Mouse (Mus musculus): ENCODE data around the gene Rsad2.

DNA sequence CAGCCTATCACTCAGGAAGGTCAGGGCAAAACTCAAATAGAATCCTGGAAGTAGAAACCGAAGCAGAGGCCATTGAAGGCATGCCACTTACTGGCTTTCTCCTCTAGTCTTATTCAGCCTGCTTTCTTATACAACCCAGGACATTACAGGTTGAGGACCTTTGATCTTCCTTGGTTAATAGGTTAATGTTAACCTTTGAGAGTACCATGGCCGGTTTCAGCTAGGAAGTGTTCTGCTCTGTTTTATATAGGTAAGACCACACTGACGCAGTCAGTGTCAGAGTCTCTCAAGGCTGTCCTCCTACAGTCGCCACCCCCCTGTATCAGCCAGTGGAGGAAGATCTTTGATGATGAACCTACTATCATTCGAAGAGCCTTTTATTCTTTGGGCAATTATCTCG, 17.5 kb upstream of the Rsad2 start:
- no peak for TF ChIP-seq CTCF (IDR thresholded peaks at IDR 0.05; ENCODE audit: borderline replicate concordance, control insufficient read depth, extremely low read depth, insufficient read depth, low read length, poor library complexity)
- no peak for TF ChIP-seq POLR2A (IDR thresholded peaks at IDR 0.05; ENCODE audit: control insufficient read depth, extremely low read depth, insufficient read depth, low read length, poor library complexity)
